Mouse (Mus musculus): ENCODE results near the gene Acvrl1.
A peak's percentile ranks its signal among the peaks of the same experiment; 100 is the strongest.
"Not testable (repeated sequence)": the region's sequence is repeated elsewhere in the genome, so short reads cannot be mapped to it uniquely, and the experiment has no call there.

The Acvrl1 gene

DNA sequence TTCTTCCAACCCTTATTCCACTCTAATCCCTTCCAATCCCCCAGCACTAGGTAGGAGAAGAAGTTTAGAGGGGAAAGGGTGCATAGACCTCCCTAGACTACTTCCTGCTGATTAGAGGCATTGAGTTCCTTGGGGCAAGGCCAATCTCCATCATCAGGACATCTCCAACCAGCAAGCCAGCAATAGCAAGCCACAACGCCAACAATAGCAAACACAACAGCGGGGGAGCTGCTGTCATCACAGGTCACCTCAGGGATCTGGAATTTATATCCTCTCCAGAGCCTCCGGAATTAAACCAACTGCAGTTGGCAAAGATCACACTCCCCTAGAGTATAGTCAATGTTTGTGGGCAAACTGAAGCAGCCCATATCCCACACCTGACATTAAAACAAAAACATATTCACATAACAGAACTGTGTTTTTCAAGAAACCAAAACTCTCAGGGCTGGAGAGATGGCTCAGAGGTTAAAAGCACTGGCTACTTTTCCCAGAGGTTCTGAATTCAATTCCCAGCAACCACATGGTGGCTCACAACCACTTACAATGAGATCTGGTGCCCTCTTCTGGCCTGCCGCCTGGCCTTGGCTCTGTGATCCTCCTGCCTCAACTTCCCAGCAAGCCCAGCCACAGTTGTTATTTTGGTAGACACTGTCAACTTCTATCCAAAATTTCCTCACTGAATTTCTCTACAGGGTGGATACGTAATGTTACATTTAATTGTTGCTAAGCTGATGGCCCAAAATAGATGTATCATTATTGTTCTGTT, 20.2 kb upstream of the Acvrl1 start:
- DNase-seq, result peak in 1 of 2 experiments; percentile 16

DNA sequence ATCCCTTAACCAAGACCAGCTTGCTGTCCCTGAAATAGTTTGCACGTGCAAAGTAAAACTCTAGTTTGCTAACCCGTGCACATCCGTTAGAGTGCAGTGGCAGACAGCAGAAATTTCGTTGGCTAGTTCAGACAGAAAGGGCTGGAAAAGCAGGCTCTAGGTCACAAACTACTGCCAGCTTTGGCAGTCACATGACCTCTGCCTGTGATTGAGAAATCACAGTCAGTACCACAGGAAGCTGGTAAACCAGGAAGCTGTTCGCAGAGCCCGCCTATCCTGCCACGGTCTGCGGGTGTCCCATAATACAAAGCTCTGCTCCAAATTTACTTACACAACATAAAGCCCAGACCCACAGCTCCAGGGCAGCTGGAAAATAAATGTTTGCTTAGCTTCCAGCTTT, 15.1 kb upstream of the Acvrl1 start:
- no peak for DNase-seq

DNA sequence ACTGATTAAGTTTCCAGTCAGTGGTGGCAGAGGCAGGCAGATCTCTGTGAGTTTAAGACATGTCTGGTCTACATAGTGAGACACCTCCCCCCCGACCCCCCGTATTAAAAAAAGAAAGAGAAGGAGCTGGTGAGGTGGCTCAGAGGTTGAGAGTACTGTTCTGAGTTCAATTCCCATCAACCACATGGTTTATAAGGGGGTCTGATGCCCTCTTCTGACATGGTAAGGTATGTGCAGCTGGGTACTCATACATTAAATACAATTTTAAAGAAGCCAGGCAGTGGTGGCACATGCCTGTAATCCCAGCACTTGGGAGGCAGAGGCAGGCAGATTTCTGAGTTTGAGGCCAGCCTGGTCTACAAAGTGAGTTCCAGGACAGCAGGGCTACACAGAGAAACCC, 14.5 kb upstream of the Acvrl1 start:
- not testable (repeated sequence) for DNase-seq

DNA sequence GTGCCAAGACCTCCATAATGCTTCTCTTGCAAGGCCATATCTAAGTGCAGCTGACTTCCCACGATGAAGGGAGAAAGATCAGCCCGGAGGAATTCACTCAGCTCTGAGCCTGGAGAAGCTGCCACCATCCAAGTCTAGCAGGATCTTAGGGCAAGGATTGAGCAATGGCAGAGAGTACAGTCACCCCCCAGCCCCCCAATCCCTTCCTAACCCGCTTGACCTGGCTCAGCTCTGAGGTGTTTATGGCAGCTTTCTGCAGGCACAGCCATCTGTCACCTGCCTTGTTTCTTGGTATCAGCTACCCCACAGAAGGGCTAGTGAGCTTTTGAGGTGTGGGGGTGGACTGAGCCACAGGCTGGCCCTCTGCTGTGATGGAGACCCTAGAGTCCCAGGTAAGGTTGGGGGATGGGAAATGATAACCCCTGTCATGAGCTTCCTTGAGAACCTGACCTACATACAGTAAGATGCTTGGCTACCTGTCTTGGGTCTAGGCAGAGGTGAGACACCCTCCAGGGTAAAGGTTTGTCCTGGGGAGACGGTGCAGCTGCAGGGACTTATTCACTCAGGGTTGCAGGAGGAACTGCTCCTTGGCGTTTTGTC, 12.7 kb upstream of the Acvrl1 start, which contains the start of gene Ankrd33:
Gene Ankrd33, plus strand, starts transcription at position 245 of the 600 bp plus-strand sequence.
- no peak for DNase-seq

DNA sequence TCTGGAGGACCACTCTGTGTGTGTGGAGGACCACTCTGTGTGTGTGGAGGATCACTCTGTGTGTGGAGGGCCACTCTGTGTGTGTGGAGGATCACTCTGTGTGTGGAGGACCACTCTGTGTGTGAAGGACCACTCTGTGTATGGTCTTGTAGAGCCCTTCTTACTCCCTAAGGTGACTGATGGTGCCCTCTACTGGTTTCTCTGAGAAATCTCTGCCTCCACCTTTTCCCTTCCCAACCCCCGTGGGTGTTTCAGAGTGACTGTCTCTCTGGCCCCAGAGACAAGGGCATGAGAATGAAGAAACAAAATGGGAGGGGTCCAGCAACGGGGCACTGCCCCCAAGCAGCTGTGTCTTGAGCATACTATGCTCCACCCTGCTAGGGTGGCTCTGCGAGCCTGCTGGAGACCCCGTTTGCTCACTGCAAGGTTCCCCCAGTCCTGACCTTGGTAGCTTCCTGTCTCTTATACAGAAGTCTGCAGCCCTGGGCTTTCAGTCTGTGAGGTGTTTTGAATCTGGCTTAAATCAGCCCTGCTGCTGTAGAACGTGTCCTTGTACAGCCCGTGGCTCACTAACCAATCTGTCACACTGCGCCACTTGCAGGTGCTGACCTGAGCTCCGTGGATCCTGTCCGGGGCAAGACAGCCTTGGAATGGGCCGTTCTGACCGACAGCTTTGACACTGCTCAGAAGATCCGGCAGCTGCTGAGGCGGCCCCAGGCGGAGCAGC, 9.8 kb upstream of the Acvrl1 start:
- peak; percentile 34 to 40 for DNase-seq

DNA sequence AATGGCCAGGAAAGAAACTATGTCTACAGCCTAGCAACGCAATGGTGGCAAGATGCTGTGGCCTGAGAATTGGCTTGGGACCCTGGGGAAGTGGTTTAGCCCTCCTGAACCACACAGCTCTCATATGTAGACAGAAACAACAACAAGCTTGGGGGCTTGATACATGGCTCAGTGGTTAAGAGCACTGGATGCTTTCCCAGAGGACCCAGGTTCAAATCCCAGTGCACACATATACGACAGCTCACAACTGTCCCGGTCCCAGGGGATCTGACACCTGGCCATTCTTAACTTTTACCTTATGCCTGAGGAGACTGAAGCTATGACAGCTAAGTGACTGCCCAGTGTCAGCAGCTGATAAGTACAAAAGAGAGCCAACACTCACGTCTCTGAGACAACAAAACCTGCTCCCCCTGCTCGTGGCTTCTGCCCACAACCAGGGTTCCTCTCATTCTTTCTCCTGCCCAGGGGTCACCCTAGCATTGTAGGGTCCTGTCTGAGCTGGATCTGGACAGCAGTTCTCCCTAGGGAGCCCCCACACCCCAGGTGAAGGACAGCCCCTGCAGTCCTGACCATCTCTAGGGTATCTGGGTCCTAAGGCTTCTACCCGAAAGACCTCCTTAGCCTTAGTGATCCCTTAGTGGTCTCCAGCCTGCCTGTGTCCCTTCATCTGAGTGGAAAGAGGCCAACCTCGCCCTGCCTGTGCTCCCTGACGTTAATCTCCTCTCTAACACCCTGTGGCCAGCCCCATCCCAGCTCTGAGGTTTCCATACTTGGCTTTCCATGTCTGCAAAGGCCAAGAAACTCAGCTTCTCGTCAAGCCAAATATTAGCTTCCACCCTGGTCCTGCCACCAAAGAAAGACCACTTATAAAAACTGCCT, 6.7 kb upstream of the Acvrl1 start:
- DNase-seq, result no peak

DNA sequence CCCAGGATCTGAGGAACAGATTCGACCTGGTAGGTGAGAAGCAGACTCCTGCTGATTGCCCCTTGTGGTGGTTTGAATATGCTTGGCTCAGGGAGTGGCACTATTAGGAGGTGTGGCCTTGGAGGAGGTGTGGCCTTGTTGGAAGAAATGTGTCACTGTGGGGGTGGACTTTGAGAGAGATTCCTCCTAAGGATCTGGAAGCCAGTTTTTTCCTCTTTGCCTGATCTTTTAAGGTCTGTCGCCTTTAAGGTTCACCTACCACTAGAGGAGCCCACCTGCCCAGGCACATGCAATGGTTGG, 6.1 kb upstream of the Acvrl1 start:
- no peak for DNase-seq

DNA sequence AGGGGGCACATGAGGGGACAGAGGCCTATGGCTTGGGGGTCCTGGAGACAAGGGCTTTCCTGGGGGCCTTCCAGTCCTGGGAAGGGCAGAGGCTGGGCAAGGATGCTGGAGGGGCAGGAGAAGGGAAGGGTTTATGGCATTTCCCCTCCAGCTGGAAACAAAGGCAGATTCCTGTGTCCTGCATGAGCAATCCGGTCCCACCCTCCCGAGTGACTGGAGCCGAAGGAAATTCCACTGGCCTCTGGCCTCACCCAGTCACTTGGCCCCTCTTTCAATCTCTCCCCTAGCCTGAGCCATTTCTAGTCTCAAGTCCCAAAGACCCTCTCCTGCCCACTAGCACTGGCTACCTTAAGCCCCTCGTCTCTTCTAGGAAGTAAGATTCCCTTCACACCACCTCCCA, 5.1 kb upstream of the Acvrl1 start:
- DNase-seq, result no peak

DNA sequence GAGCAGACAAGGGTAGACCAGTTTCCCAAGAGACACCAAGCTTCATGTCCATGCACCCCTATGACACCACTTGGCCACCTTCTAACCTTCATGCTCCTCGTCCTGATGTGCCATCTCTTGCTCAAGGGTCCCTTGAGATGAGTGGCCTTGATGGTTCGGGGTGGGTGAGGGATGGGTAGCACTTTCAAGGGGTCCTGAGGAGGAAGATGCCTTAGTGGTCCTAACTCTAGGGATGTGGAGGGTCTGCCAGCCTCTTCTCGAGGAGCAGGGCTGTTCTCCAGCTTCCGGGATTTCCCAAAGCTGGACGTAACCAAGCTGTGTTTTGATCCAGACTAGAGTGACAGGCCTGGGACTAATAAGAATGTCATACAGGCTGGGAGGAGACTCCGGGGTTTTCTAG, 2.8 kb upstream of the Acvrl1 start:
- DNase-seq, result no peak

DNA sequence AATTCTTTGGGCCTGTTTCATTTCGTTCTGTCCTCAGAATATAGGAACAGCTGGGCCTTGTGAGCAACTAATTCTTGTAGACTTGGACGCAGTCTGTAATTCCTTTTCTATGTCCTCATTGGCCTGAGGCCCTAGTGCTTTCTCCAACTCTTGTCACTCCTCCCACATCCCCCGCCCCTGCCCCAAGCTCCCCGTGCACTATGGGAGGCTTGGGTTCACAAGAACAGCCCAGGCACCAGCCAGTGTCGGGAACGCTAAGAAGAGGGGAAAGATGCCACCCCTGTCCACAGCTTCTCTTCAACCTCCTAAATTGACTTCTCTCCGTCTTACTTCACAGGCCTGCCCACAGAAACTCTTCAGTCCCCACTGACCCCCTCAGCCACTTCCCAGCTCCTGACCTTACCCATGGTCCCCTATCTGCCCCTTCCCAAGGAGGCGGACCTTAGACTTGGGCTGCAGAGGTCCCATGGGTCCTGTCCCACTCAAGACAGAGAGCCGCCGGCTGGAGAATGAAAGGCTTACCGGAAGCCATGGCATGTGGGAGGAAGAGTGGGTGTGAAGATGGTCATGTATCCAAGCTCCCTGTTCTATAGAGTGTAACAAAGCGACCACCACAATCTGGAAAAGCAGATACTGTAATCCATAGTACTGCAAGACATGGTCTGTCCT, 1.3 kb upstream of the Acvrl1 start:
- no peak for DNase-seq

DNA sequence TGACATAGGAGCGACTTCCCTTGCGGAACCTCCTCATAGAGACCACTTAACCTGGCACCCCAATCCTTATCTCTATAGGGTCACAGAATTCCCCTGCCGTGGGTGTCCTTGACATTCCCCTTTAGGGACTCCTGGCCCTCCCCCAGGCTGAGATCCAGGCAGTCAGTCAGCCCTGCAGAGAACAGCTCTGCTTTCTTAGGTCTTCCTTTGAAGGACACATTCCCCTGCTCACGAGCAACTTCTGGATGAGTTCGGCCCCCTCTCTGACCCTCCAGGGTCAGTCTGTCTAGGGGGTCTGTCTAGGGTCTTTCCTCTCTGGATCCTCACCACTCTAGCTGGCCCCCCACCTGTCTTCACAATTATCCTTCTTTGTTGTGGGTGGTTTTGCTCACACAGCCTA, 1.1 kb downstream of the Acvrl1 start:
- no peak for DNase-seq

DNA sequence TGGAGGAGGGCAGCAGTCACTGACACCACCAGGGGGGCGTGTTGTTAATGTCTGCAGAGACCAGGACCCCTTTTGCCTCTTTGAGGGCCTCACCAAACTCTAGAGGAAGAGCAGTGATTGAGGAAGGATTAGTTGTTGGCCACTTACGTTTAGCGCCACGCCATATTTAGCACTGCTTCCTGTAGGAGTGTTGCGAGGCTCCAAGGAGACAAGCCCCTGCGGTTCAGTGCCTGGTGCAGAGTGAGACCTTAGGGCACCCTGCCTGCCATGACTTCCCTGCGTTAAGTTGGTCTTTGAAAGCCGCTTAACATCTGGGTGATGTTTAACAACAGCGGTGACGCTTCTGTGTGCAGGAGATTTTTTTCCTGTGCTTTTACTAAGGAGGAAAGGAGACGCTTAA, 3.2 kb downstream of the Acvrl1 start:
- no peak for DNase-seq

DNA sequence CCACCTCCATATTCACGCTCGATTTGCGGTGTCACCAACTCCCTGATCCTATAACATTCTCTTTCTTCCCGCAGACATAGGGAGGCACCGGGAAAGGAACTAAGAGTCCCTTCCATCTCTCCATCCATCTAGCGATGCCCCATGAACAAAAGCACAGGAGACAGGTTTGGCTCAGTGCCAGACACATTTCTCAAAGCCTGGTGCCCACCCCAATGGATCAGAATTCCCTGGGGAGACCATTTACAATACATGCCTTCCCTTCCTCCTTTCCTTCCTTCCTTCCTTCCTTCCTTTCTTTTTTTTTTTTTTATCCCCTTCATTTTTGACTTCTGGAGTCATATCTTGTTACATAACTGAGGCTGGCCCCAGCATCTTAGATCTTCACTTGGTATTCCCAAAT, 3.7 kb downstream of the Acvrl1 start:
- no peak for DNase-seq

DNA sequence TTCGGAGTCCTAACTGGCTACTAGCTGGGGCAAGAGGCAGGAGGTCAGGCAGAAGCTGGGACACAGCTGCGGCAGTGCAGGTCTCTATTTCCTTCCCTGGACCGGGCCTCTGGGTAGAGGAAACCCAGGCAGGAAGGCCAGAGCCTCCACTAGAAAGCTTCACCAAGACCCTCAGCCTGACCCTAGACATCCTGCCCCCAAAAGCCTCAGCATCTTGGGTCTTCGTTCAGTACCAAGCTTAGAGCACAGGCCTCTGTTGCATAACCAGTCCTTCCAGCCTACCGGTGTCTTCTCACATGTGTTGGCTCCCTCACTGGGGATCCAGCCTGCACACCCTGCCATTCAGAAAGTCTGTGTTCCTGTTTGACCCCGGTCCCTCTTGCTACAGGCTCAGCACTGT, 4.4 kb downstream of the Acvrl1 start:
- no peak for DNase-seq

DNA sequence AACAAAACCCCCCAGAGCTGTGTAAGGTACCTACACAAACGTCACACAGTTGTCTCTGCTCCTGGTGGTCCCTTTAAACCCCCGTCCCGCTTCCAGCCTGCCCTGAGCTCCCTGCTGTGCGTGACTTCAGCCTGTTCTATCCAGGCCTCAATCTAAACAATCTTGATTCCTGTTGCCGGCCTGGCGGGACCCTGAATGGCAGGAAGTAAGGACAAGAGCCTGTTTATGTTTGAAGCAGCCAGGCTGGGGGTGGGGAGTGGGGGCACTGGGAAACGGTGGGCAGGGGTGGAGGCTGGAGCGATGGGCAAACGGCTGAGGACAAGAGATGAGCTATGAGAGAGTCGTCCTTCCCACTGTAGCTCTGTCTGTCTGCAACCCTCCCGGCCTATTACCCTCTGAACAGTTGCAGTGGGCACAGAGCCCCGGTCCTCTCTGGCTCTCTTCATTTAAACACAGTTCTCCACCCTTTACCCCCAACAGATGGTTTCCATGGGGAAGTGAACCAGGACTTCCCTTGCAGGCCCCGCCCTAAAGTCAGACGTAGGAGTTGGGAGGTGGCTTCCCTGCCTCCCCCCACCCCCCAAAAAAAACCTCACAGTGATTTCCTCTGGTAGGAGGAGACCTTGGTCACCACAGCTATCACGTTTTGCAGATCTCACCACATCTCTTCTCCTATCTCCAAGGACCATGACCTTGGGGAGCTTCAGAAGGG, 5.8 kb downstream of the Acvrl1 start:
- DNase-seq, result no peak

DNA sequence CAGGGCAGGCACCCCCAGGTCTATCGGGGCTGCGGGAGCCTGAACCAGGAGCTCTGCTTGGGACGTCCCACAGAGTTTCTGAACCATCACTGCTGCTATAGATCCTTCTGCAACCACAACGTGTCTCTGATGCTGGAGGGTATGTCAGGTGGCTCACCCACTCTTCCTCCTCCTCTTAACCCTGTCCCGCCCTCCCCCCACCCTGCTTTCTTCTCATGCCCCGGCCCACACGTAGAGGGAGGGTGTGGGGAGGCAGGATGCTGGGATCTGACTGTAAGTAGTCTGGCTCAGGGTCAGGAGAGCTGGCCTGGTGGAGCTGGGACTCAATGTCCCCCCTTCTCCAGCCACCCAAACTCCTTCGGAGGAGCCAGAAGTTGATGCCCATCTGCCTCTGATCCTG, 7.1 kb downstream of the Acvrl1 start:
- DNase-seq, result no peak

DNA sequence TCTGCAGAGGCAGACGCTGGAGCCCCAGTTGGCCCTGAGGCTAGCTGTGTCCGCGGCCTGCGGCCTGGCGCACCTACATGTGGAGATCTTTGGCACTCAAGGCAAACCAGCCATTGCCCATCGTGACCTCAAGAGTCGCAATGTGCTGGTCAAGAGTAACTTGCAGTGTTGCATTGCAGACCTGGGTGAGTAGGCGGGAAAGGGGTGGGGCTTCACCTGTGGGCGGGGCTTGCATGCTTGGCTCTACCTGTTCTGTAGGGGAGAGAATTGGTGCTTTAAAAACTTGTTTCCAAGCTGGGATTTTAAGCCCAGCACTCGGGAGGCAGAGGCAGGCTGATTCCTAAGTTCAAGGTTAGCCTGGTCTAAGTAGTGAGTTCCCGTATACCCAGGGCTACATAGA, 9.1 kb downstream of the Acvrl1 start:
- no peak for DNase-seq

DNA sequence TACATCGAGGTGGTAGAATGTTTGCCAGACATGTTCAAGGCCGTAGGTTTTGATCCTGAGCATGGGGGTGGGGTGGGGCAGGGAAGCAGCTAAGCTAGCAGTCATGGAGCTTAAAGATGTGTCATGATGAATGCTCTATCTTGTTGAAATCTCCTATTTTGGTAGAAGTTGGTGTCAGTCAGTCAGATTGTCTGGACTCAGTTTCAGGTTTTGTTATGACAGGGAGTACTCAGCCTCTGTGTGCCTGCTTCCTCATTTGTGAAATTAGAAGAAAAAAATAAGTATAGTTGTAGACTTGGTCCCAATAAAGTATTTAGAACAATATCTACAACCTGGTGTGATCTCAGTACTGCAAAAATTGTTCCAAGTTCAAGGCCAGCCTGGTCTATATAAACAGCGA, 10.4 kb downstream of the Acvrl1 start:
- DNase-seq, result no peak

DNA sequence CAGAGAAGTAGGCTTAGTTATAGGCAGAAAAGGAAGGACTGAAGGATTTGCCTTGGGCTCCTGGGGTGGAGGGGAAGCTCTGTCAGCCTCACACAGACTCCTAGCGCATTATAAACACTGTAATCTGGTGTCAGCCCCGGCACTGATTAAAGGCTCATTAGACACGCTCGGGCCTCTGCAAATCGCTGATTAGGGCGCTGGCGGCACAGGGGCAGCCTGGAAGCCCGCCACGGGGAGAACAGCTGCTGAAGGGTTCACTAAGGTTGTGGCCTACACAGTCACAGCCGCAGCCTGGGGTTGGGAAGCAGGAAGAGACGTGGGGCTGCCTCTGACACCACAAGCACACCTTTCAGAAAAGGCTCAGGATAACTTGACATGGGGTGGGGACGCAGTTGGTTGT, 11.6 kb downstream of the Acvrl1 start:
- no peak for DNase-seq

DNA sequence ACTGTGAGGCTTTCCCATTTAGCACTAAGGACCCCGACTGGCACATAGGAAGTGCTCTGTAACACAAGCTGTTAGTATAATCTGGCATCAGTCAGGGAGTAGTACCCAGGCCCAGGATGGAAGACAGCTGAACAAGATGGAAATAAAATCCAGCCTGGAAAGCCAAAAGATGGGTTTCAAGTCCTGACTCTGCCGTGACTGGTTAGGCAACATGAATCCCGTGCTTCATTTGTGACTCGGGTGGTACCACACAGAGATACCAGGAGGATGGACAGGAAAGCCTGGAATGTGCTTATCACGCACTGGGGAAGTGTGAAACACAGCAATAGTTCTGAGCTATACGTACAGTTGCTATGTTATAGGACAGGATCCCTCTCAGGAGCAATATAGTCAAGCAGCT, 12.3 kb downstream of the Acvrl1 start:
- no peak for DNase-seq

DNA sequence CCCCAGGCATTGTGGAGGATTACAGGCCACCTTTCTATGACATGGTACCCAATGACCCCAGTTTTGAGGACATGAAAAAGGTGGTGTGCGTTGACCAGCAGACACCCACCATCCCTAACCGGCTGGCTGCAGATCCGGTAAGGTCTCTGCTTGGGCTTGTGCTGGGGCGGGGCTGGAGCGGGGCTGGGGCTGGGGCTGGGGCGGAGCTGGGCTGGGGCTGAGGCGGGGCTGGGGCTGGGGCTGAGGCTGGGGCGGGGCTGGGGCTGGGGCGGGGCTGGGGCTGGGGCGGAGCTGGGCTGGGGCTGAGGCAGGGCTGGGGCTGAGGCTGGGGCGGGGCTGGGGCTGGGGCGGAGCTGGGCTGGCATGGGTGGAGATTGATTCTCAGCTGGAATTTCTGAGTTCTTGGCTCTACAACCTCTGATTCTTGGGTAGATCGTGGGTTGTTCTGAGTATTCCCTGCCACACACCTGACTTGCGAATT, 12.8 kb downstream of the Acvrl1 start:
- no peak for DNase-seq

DNA sequence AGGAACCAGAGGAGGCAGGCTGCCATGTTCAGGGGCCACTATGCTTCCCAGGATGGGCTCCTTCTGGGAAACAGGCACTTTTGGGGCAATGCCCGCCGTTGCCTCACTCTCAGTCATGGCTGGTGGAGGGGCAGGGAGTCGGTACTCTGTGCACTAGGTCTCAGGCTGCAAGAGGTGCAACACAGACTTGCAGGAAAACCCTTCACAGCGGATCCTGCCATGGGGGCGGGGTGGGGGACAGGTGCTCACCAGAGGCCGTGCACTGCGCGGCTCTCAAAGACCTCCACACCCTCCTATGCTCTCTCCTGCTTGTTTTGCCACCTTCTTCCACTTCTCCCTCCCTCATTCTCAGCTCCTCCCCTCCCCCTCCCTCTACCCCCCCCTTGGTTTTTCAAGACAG, 14.3 kb downstream of the Acvrl1 start:
- no peak for DNase-seq
